Mouse (Mus musculus): ENCODE data around the gene Rgs6. TPM values are rescaled to one million over a fixed set of nuclear protein-coding genes. Genes with fewer than 3 reads are reported as not detected.

Gene Rgs6
- polyA plus RNA-seq, 1 experiment from 2014 or later, result 14.3 TPM

DNA sequence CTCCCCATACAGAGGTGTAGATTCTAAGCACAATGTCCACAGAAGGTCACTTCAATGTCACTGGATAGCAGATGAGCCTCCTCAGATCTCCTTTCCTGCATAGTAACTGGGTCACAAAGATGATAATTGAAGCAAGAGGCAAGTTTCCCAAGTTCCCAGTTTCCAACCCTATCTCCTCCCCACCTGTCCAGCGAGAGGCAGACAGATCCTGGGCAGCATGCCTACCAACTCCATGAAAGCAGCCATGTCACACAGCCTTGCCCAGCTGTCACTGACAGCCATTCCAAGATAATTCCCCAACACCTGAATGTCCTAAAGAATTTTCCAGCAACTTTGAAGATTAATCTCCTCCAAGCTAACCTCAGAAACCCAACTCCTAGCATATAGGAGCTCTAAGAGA lies 399.6 kb downstream of the Rgs6 start:
- no peaks in the 10 kb centered on the region for H3K36me3 ChIP-seq (ENCODE audit: control insufficient read depth, insufficient read depth, low read length)
- H3K4me2 ChIP-seq, result no peak overlapping the region
- H3K4me1 ChIP-seq (ENCODE audit: control insufficient read depth, insufficient read depth, low read length), result no peaks in the 10 kb centered on the region
- ATAC-seq (replicated peaks; ENCODE audit: insufficient number of reproducible peaks, low FRiP score, low TSS enrichment), result no peak
- H3K4me3 ChIP-seq (ENCODE audit: low read depth, low read length), result no peak overlapping the region
- H3K27ac ChIP-seq (ENCODE audit: low read depth, low read length), result no peak overlapping the region
- no peak overlapping the region for H3K9ac ChIP-seq (ENCODE audit: low read depth, low read length)
- H3K27me3 ChIP-seq (ENCODE audit: control insufficient read depth, insufficient read depth, low read length), result no peaks in the 10 kb centered on the region
- no peaks in the 10 kb centered on the region for H3K9me3 ChIP-seq (replicated peaks; ENCODE audit: control insufficient read depth, low read length)
- WGBS (ENCODE audit: insufficient replicate concordance), result 72% methylated on average over 1 of the region's 1 CpGs

DNA sequence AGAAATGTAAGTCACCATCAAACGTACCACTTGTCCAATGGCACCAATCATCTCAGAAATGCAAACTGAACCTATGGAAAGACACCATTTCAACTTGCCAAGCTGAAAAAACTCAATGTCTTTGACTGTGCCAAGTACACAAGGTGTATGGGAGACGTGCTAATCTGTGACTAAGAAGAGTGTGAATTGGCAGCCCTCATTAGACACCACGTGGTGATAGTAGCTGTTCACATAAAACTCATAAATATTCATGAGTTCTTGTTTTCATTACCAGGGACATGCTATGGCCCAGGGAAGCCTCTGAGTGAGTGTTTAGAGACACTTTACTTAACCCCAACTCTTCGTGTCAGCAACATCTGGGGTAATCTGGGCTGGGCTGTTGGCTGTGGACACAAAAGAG lies 405.8 kb downstream of the Rgs6 start:
- Histone ChIP-seq H3K4me3 (ENCODE audit: low read depth, low read length) (no peak overlapping the region), H3K4me2 (no peak overlapping the region), H3K27me3 (ENCODE audit: control insufficient read depth, insufficient read depth, low read length) (no peaks in the 10 kb centered on the region), H3K9ac (ENCODE audit: low read depth, low read length) (no peak overlapping the region), H3K4me1 (ENCODE audit: control insufficient read depth, insufficient read depth, low read length) (no peaks in the 10 kb centered on the region), H3K27ac (ENCODE audit: low read depth, low read length) (no peak overlapping the region), H3K36me3 (ENCODE audit: control insufficient read depth, insufficient read depth, low read length) (no peaks in the 10 kb centered on the region), H3K9me3 (replicated peaks; ENCODE audit: control insufficient read depth, low read length) (no peaks in the 10 kb centered on the region)
- WGBS (ENCODE audit: insufficient replicate concordance), result 45% methylated on average over 4 of the region's 4 CpGs
- no peak for ATAC-seq (replicated peaks; ENCODE audit: insufficient number of reproducible peaks, low FRiP score, low TSS enrichment)

DNA sequence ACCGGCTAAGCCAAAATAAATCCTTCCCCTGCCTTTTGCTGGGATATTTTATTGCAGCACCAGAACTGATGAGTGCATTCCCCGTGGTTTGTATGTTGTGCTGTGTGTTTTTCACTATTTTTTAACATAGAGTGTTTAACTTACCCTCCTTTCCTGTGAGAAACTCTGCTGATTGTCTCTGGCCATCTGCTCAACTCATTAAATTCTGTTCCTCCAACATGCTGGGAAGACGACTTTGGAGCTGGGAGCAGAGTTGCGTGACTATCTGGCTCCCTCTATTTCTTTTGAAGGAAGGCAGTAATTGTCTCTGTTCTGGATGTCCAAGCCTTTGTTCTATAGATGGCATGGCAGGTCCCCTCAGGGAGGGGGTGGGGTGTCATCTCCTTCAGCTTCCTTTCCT lies 408.7 kb downstream of the Rgs6 start:
- no peak overlapping the region for H3K4me3 ChIP-seq (ENCODE audit: low read depth, low read length)
- H3K36me3 ChIP-seq (ENCODE audit: control insufficient read depth, insufficient read depth, low read length), result no peaks in the 10 kb centered on the region
- H3K9ac ChIP-seq (ENCODE audit: low read depth, low read length), result no peak overlapping the region
- WGBS (ENCODE audit: insufficient replicate concordance), result 52% methylated on average over 4 of the region's 4 CpGs
- no peak overlapping the region for H3K27ac ChIP-seq (ENCODE audit: low read depth, low read length)
- ATAC-seq (replicated peaks; ENCODE audit: insufficient number of reproducible peaks, low FRiP score, low TSS enrichment), result no peak
- H3K9me3 ChIP-seq (replicated peaks; ENCODE audit: control insufficient read depth, low read length), result no peaks in the 10 kb centered on the region
- no peak overlapping the region for H3K4me2 ChIP-seq
- H3K4me1 ChIP-seq (ENCODE audit: control insufficient read depth, insufficient read depth, low read length), result no peaks in the 10 kb centered on the region
- no peaks in the 10 kb centered on the region for H3K27me3 ChIP-seq (ENCODE audit: control insufficient read depth, insufficient read depth, low read length)

DNA sequence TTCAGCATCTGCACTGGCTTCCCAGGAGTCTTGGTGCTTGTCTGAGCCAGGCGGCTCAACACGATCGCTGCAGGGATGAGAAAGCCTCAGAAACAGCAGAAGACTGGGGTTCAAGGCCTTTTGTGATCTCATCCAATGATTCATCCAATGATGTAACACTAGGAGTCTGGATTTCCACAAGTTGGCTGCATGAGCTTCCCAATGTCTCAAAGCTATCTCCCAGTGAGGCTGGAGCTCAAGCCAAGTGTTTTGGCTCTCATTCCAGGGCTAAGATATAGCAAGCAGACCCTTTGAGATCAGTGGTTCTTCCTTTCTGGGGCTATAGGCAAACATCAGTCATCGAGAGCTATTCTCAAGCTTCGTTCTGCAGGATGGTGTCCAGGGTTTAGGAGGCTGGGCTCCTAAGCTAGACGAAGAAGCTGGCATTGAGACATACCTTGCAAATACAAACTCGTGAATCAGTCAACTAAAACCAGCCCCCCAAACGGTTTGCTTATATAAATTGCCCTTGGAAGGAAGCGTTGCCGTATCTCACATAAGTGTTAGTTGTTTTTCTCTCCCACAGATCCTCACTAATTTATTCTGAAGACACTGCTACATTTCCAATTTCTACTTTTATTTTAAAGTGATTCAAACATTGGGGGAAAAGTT lies 410.7 kb downstream of the Rgs6 start:
- Histone ChIP-seq H3K36me3 (ENCODE audit: control insufficient read depth, insufficient read depth, low read length) (no peaks in the 10 kb centered on the region), H3K9ac (ENCODE audit: low read depth, low read length) (no peak overlapping the region), H3K4me1 (ENCODE audit: control insufficient read depth, insufficient read depth, low read length) (no peaks in the 10 kb centered on the region), H3K4me2 (no peak overlapping the region), H3K4me3 (ENCODE audit: low read depth, low read length) (no peak overlapping the region), H3K27ac (ENCODE audit: low read depth, low read length) (no peak overlapping the region), H3K27me3 (ENCODE audit: control insufficient read depth, insufficient read depth, low read length) (no peaks in the 10 kb centered on the region), H3K9me3 (replicated peaks; ENCODE audit: control insufficient read depth, low read length) (no peaks in the 10 kb centered on the region)
- no peak for ATAC-seq (replicated peaks; ENCODE audit: insufficient number of reproducible peaks, low FRiP score, low TSS enrichment)
- 83% methylated on average over 10 of the region's 10 CpGs for WGBS (ENCODE audit: insufficient replicate concordance)

DNA sequence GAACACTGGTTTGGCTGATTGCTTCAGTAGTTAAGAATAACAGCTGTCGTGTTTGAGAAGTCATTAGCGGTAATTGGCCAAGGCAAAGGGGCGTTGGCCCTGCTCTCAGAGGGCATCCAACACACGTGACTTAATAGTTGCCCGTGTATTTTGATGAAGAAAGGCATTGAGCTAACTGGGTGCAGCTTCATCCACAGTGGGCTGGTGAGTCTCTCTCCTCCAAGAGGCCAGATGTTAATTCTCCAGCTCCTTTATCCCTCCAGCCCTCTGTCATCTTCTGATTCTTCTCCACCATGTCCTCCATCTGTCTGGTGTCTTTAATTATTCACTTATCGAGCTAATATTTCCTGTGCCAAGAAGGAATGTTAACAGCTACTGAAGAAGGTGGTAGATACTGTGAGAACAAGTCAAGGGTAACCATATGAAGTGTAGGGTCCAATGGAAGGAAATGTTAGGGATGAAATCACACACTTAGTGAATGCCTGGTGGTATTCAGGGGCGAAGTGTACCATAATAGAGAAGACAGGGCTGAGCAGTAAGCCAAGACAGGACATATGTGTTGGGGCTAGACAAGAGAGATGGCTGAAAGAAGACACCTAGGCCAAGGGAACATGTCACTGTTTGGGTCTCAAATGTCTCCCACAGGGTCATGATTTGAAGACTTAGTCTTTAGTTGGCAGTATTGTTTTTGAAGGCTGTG lies 411.4 kb downstream of the Rgs6 start:
- Histone ChIP-seq H3K4me2 (no peak overlapping the region), H3K27me3 (ENCODE audit: control insufficient read depth, insufficient read depth, low read length) (no peaks in the 10 kb centered on the region), H3K9ac (ENCODE audit: low read depth, low read length) (no peak overlapping the region), H3K27ac (ENCODE audit: low read depth, low read length) (no peak overlapping the region), H3K9me3 (replicated peaks; ENCODE audit: control insufficient read depth, low read length) (no peaks in the 10 kb centered on the region), H3K4me3 (ENCODE audit: low read depth, low read length) (no peak overlapping the region), H3K4me1 (ENCODE audit: control insufficient read depth, insufficient read depth, low read length) (no peaks in the 10 kb centered on the region), H3K36me3 (ENCODE audit: control insufficient read depth, insufficient read depth, low read length) (no peaks in the 10 kb centered on the region)
- ATAC-seq (replicated peaks; ENCODE audit: insufficient number of reproducible peaks, low FRiP score, low TSS enrichment), result no peak
- 86% methylated on average over 7 of the region's 7 CpGs for WGBS (ENCODE audit: insufficient replicate concordance)

DNA sequence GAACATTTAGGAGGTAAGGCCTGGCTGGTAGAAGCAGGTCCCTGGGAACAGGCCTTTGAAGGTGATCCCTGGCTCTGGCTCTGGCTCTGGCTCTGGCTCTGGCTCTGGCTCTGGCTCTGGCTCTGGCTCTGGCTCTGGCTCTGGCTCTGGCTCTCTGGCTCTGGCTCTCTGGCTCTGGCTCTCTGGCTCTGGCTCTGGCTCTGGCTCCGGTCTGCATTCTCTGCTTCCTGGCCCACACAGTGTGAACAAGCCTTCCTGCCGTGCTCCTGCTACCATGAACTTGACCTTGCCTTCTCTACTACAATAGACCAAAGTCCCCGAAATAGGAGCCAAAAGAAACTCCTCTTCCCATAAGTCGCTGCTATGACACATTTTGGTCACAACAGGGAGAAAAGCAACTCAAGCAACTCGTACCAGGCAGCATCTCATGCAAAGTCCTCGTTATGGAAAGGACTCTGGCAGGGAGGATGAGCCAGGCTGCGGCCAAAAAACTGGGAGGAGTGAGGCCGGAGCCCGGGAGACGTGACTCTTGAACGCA lies 412.0 kb downstream of the Rgs6 start:
- Histone ChIP-seq H3K9me3 (replicated peaks; ENCODE audit: control insufficient read depth, low read length) (no peaks in the 10 kb centered on the region), H3K4me1 (ENCODE audit: control insufficient read depth, insufficient read depth, low read length) (no peaks in the 10 kb centered on the region), H3K4me2 (no peak overlapping the region), H3K27ac (ENCODE audit: low read depth, low read length) (no peak overlapping the region), H3K36me3 (ENCODE audit: control insufficient read depth, insufficient read depth, low read length) (no peaks in the 10 kb centered on the region), H3K9ac (ENCODE audit: low read depth, low read length) (no peak overlapping the region), H3K4me3 (ENCODE audit: low read depth, low read length) (no peak overlapping the region), H3K27me3 (ENCODE audit: control insufficient read depth, insufficient read depth, low read length) (no peaks in the 10 kb centered on the region)
- WGBS (ENCODE audit: insufficient replicate concordance), result 74% methylated on average over 11 of the region's 11 CpGs
- no peak for ATAC-seq (replicated peaks; ENCODE audit: insufficient number of reproducible peaks, low FRiP score, low TSS enrichment)

DNA sequence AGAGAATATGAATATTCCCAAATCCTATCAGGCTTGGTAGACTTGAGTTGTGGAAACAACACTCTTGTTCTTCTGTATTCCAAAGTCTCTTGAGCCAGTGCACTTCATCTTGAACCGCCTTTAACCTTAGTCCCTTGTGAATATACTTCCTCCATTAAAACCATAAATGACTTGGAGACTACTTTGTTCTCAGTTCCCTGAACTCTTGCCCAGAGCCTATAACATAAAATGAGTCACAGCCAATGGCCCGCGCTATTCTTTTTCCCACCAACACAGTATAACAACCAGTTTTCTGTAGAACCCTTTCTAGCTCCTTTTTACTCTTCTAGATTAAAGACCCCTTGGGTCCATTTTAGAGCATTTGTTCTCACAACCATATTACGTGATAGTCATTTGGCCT lies 412.9 kb downstream of the Rgs6 start:
- Histone ChIP-seq H3K4me2 (no peak overlapping the region), H3K4me1 (ENCODE audit: control insufficient read depth, insufficient read depth, low read length) (no peaks in the 10 kb centered on the region), H3K27ac (ENCODE audit: low read depth, low read length) (no peak overlapping the region), H3K4me3 (ENCODE audit: low read depth, low read length) (no peak overlapping the region), H3K36me3 (ENCODE audit: control insufficient read depth, insufficient read depth, low read length) (no peaks in the 10 kb centered on the region), H3K9ac (ENCODE audit: low read depth, low read length) (no peak overlapping the region), H3K27me3 (ENCODE audit: control insufficient read depth, insufficient read depth, low read length) (no peaks in the 10 kb centered on the region), H3K9me3 (replicated peaks; ENCODE audit: control insufficient read depth, low read length) (no peaks in the 10 kb centered on the region)
- 86% methylated on average over 4 of the region's 4 CpGs for WGBS (ENCODE audit: insufficient replicate concordance)
- no peak for ATAC-seq (replicated peaks; ENCODE audit: insufficient number of reproducible peaks, low FRiP score, low TSS enrichment)

DNA sequence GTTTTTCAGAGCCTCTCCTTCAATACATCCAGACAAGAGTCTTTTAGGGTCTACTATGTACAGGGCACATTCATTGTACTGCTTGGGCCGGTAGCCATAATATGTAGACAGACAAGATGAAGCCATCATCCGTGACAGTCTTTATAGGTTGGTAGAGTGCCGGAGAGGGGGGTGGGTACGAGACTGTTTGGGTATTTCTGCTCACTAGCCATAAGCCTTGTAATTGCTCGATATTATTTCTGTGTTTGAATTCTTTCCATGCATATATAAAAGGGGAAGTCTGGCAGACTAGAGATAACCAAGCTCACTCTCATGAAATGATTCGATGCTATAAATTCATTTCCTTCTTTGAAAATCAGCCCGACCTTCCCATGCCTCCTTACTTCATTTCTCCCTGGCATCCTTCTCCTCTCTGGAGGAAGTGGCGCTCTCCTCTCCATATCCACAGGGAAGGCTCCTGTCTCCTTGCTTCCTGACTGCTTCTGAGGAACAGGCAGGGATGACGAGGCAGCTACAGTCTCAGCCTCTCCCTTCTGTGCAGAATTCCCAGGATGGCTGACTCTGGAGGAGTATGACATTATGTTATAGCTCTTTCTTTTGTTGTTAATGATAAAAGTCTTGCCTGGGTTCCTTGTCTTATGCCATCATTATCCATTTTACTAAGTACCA lies 416.1 kb downstream of the Rgs6 start:
- no peak overlapping the region for H3K9ac ChIP-seq (ENCODE audit: low read depth, low read length)
- H3K9me3 ChIP-seq (replicated peaks; ENCODE audit: control insufficient read depth, low read length), result no peaks in the 10 kb centered on the region
- ATAC-seq (replicated peaks; ENCODE audit: insufficient number of reproducible peaks, low FRiP score, low TSS enrichment), result no peak
- no peak overlapping the region for H3K27ac ChIP-seq (ENCODE audit: low read depth, low read length)
- no peaks in the 10 kb centered on the region for H3K27me3 ChIP-seq (ENCODE audit: control insufficient read depth, insufficient read depth, low read length)
- H3K4me1 ChIP-seq (ENCODE audit: control insufficient read depth, insufficient read depth, low read length), result no peaks in the 10 kb centered on the region
- 76% methylated on average over 9 of the region's 9 CpGs for WGBS (ENCODE audit: insufficient replicate concordance)
- H3K4me3 ChIP-seq (ENCODE audit: low read depth, low read length), result no peak overlapping the region
- H3K36me3 ChIP-seq (ENCODE audit: control insufficient read depth, insufficient read depth, low read length), result no peaks in the 10 kb centered on the region
- no peak overlapping the region for H3K4me2 ChIP-seq
